ENCODE assay signal across 13 mouse cellular contexts in genomic region chr8:124795781-124796488, GRCm38 (mm10). TPM values are rescaled to one million over a fixed set of nuclear protein-coding genes. Genes with fewer than 3 reads are reported as not detected.
DNase-seq lines count a peak whose midpoint lies in the region; ATAC-seq and TF ChIP-seq lines count a peak whose summit lies in the region.
"Had no signal": no experiment of that assay in that cellular context is flagged by ENCODE, and none has a peak within 500 bp of the region (broad histone marks: within the 10 kb centered on the region; RNA-seq: fewer than 3 reads in every experiment).

No protein-coding gene starts in this region.

- TF ChIP-seq EP300 in MEL (IDR thresholded peaks at IDR 0.05; ENCODE audit: low read depth in 1 of 2, low read length in 2 of 2), result peak; percentile 52 to 58; a peak in 3 of 4 replicates

- H3K9me3 ChIP-seq in E14TG2a.4 (ENCODE audit: low read length), result no peaks in the 10 kb centered on the region
- H3K9me3 ChIP-seq in MEL (replicated peaks; ENCODE audit: insufficient read depth, low read length), result no peaks in the 10 kb centered on the region
- H3K9me3 ChIP-seq in hindbrain, embryonic 11.5 days (ENCODE audit: control insufficient read depth, low read length), result no peaks in the 10 kb centered on the region
- H3K9me3 ChIP-seq in midbrain, embryonic 14.5 days (ENCODE audit: control insufficient read depth, low read length), result no peaks in the 10 kb centered on the region
- H3K9me3 ChIP-seq: limb, embryonic 15.5 days had no signal

- H3K4me2 ChIP-seq in hindbrain, embryonic 11.5 days (replicated peaks; ENCODE audit: low read depth, low read length), result peak overlapping the region; percentile 99
- H3K4me2 ChIP-seq in midbrain, embryonic 14.5 days (ENCODE audit: low read length), result peak overlapping the region; percentile 68
- H3K4me2 ChIP-seq: limb, embryonic 15.5 days; lung, embryonic 14.5 days had no signal

- peaks cover 66% of the 10 kb centered on the region for H3K4me1 ChIP-seq in E14TG2a.4 (replicated peaks; ENCODE audit: low read depth, low read length)
- peaks cover 0 to 6% of the 10 kb centered on the region in 2 experiments; a peak in 1 of 4 replicates for H3K4me1 ChIP-seq in MEL (ENCODE audit: control insufficient read depth in 1 of 2, insufficient read depth in 2 of 2, low read length in 2 of 2)
- peaks cover 9% of the 10 kb centered on the region for H3K4me1 ChIP-seq in hindbrain, embryonic 11.5 days (replicated peaks; ENCODE audit: control insufficient read depth, insufficient read depth, low read length)
- peaks cover 41% of the 10 kb centered on the region for H3K4me1 ChIP-seq in midbrain, embryonic 14.5 days (ENCODE audit: control insufficient read depth, insufficient read depth, low read length)

- no peak for TF ChIP-seq RAD21 in MEL (IDR thresholded peaks at IDR 0.05; ENCODE audit: low read depth, low read length)

- 77% methylated on average over 8 of the region's 8 CpGs for WGBS in hindbrain, embryonic 11.5 days
- WGBS in midbrain, embryonic 14.5 days, result 74% methylated on average over 8 of the region's 8 CpGs

- H3K79me2 ChIP-seq in MEL (ENCODE audit: control insufficient read depth, insufficient read depth, low read length, poor library complexity), result no peaks in the 10 kb centered on the region

- 0 out of 2 replicates have a peak overlapping the region, but pooled peaks have one; percentile 17 for H3K4me3 ChIP-seq in E14TG2a.4 (replicated peaks; ENCODE audit: low read length)
- H3K4me3 ChIP-seq in MEL (ENCODE audit: control insufficient read depth in 1 of 2, insufficient read depth in 1 of 2, low read depth in 2 of 2, low read length in 2 of 2), result no peak overlapping the region
- H3K4me3 ChIP-seq in hindbrain, embryonic 11.5 days (ENCODE audit: low read depth, low read length), result peak overlapping the region; percentile 64
- H3K4me3 ChIP-seq in midbrain, embryonic 14.5 days (replicated peaks; ENCODE audit: low read depth, low read length), result peak overlapping the region; percentile 83
- H3K4me3 ChIP-seq: heart, adult 2 months; left cerebral cortex, adult 2 months; limb, embryonic 15.5 days had no signal

- TF ChIP-seq CTCF in E14TG2a.4 (conservative IDR thresholded peaks at IDR 0.05; ENCODE audit: low read length), result no peak
- no peak for TF ChIP-seq CTCF in MEL (IDR thresholded peaks at IDR 0.05 in 2 of 3, conservative IDR thresholded peaks at IDR 0.05 in 1 of 3; ENCODE audit: control insufficient read depth in 1 of 3, insufficient read depth in 1 of 3, low read depth in 2 of 3, low read length in 3 of 3, poor library complexity in 1 of 3, severe bottlenecking in 1 of 3)

- DNase-seq in MEL (ENCODE audit: low read depth, low spot score), result peak; percentile 53
- DNase-seq in hindbrain, embryonic 11.5 days (ENCODE audit: low spot score), result no peak
- no peak for DNase-seq in midbrain, embryonic 14.5 days
- DNase-seq in urinary bladder, postnatal 14 days (ENCODE audit: low spot score), result no peak
- no peak for DNase-seq in heart, adult 11 months
- DNase-seq in left cerebral cortex, adult 8-10 months (ENCODE audit: low spot score in 2 of 2), result no peak
- DNase-seq: adrenal gland, postnatal 14 days; heart, adult 2 months; heart, postnatal 36 days; lung, embryonic 14.5 days had no signal

- no peak for ATAC-seq in hindbrain, embryonic 11.5 days (ENCODE audit: low FRiP score)
- ATAC-seq in midbrain, embryonic 14.5 days (ENCODE audit: low FRiP score, low TSS enrichment), result no peak

- TF ChIP-seq POLR2A in MEL (IDR thresholded peaks at IDR 0.05; ENCODE audit: control insufficient read depth in 1 of 2, insufficient read depth in 1 of 2, low read depth in 1 of 2, low read length in 2 of 2, poor library complexity in 1 of 2), result no peak

- H3K36me3 ChIP-seq in E14TG2a.4 (ENCODE audit: insufficient read depth, low read length), result no peaks in the 10 kb centered on the region
- H3K36me3 ChIP-seq in MEL (ENCODE audit: control insufficient read depth in 1 of 2, insufficient read depth in 2 of 2, low read length in 2 of 2), result no peaks in the 10 kb centered on the region
- no peaks in the 10 kb centered on the region for H3K36me3 ChIP-seq in hindbrain, embryonic 11.5 days (ENCODE audit: control insufficient read depth, insufficient read depth, low read length)
- H3K36me3 ChIP-seq in midbrain, embryonic 14.5 days (ENCODE audit: control insufficient read depth, insufficient read depth, low read length), result no peaks in the 10 kb centered on the region
- H3K36me3 ChIP-seq: limb, embryonic 15.5 days had no signal

- no peak overlapping the region for H3K9ac ChIP-seq in MEL (ENCODE audit: control insufficient read depth, low read depth, low read length, poor library complexity, severe bottlenecking)
- no peak overlapping the region for H3K9ac ChIP-seq in hindbrain, embryonic 11.5 days (ENCODE audit: low read depth, low read length)
- H3K9ac ChIP-seq in midbrain, embryonic 14.5 days (replicated peaks; ENCODE audit: low read length), result peak overlapping the region; percentile 84; the same call in 1 of the 2 replicates
- H3K9ac ChIP-seq: limb, embryonic 15.5 days; lung, embryonic 14.5 days had no signal

- no peak overlapping the region for H3K27ac ChIP-seq in MEL (ENCODE audit: control insufficient read depth, low read depth, low read length)
- no peak overlapping the region for H3K27ac ChIP-seq in hindbrain, embryonic 11.5 days (ENCODE audit: low read depth, low read length)
- no peak overlapping the region for H3K27ac ChIP-seq in midbrain, embryonic 14.5 days (replicated peaks; ENCODE audit: low read depth, low read length)
- H3K27ac ChIP-seq: heart, adult 2 months; left cerebral cortex, adult 2 months; limb, embryonic 15.5 days had no signal

- peaks cover 71% of the 10 kb centered on the region for H3K27me3 ChIP-seq in E14TG2a.4 (ENCODE audit: insufficient read depth, low read length)
- H3K27me3 ChIP-seq in MEL (ENCODE audit: control insufficient read depth in 1 of 2, insufficient read depth in 2 of 2, low read length in 2 of 2), result no peaks in the 10 kb centered on the region
- peaks cover 33% of the 10 kb centered on the region for H3K27me3 ChIP-seq in hindbrain, embryonic 11.5 days (ENCODE audit: control insufficient read depth, insufficient read depth, low read length)
- peaks cover 11% of the 10 kb centered on the region; the same call in 1 of the 2 replicates for H3K27me3 ChIP-seq in midbrain, embryonic 14.5 days (ENCODE audit: control insufficient read depth, insufficient read depth, low read length)

TF ChIP-seq in MEL, 35 proteins besides CTCF, POLR2A, EP300 and RAD21:
- TF ChIP-seq MEF2A (IDR thresholded peaks at IDR 0.05; ENCODE audit: extremely low read depth, insufficient replicate concordance, low read depth, low read length, poor library complexity, severe bottlenecking), result no peak
- no peak for TF ChIP-seq MYB (IDR thresholded peaks at IDR 0.05; ENCODE audit: low read depth, low read length)
- TF ChIP-seq ETS1 (IDR thresholded peaks at IDR 0.05; ENCODE audit: low read depth, low read length), result 0 out of 2 replicates have a peak, but pooled peaks have one; percentile 8
- TF ChIP-seq POLR2AphosphoS2 (IDR thresholded peaks at IDR 0.05; ENCODE audit: low read length), result no peak
- TF ChIP-seq TAL1 (IDR thresholded peaks at IDR 0.05; ENCODE audit: low read length), result peak; percentile 22; the same call in 1 of the 2 replicates
- peak; percentile 42 for TF ChIP-seq GATA1 (IDR thresholded peaks at IDR 0.05; ENCODE audit: low read depth, low read length)
- no peak for TF ChIP-seq NELFE (IDR thresholded peaks at IDR 0.05; ENCODE audit: low read depth, low read length)
- TF ChIP-seq TCF12 (IDR thresholded peaks at IDR 0.05; ENCODE audit: low read depth, low read length), result 0 out of 2 replicates have a peak, but pooled peaks have one; percentile 11
- 0 out of 2 replicates have a peak, but pooled peaks have one; percentile 23 for TF ChIP-seq RCOR1 (IDR thresholded peaks at IDR 0.05; ENCODE audit: low read depth, low read length)

RNA-seq across cellular contexts. Expression of gene Trim67, which starts 3.0 kb away (rescaled TPM):
- not detected in 2 replicates for total RNA-seq in MEL (2012; rRNA removed)
- polyA plus RNA-seq in MEL (2012; ENCODE audit: insufficient read depth in 1 of 2, insufficient read length in 2 of 2, low read depth in 1 of 2, low replicate concordance in 2 of 2, missing spikeins in 1 of 2), result under 1 TPM in 1 of 2 experiments, not detected in 1; 0.06 TPM
- polyA plus RNA-seq in hindbrain, embryonic 11.5 days (2014; fragmentation: Nextera tagmentation; extraction: Ambion mirVana), result 6.5 and 7.3 TPM in 2 replicates
- polyA plus RNA-seq in midbrain, embryonic 14.5 days (2014; fragmentation: Nextera tagmentation; extraction: Ambion mirVana), result 31.1 and 31.9 TPM in 2 replicates
- 1 to 10 TPM; 2.2 to 2.3 (median 2.2) TPM for total RNA-seq in left cerebral cortex, adult 8-10 months (2022)

RNA-seq across cellular contexts. Expression of gene Fam89a, which starts 44.3 kb away (rescaled TPM):
- total RNA-seq in MEL (2012; rRNA removed), result 0.31 and 0.33 TPM in 2 replicates
- polyA plus RNA-seq in MEL (2012; ENCODE audit: insufficient read depth in 1 of 2, insufficient read length in 2 of 2, low read depth in 1 of 2, low replicate concordance in 2 of 2, missing spikeins in 1 of 2), result 1 to 10 TPM in 1 of 2 experiments, not detected in 1; 1.8 TPM
- polyA plus RNA-seq in hindbrain, embryonic 11.5 days (2014; fragmentation: Nextera tagmentation; extraction: Ambion mirVana), result 3.9 and 4.3 TPM in 2 replicates
- 0.21 and 0.32 TPM in 2 replicates for polyA plus RNA-seq in midbrain, embryonic 14.5 days (2014; fragmentation: Nextera tagmentation; extraction: Ambion mirVana)
- total RNA-seq in left cerebral cortex, adult 8-10 months (2022), result 1 to 10 TPM in 2 of 4 experiments, under 1 TPM in 2; 0.28 to 1.6 (median 0.83) TPM

Comparison
In these comparisons a context has a peak if more than half of its experiments do, and no peak if none do; other contexts are left out.
1. H3K4me3 ChIP-seq: peak in E14TG2a.4 (single experiment), hindbrain, embryonic 11.5 days (single experiment) and midbrain, embryonic 14.5 days (single experiment); none in MEL (0 of 2).